Mouse (Mus musculus): ENCODE results near the gene Siae. TPM values are rescaled to one million over a fixed set of nuclear protein-coding genes. Genes with fewer than 3 reads are reported as not detected.

Siae gene
- polyA plus RNA-seq, 1 experiment from 2014 or later, result 12.1 TPM

DNA sequence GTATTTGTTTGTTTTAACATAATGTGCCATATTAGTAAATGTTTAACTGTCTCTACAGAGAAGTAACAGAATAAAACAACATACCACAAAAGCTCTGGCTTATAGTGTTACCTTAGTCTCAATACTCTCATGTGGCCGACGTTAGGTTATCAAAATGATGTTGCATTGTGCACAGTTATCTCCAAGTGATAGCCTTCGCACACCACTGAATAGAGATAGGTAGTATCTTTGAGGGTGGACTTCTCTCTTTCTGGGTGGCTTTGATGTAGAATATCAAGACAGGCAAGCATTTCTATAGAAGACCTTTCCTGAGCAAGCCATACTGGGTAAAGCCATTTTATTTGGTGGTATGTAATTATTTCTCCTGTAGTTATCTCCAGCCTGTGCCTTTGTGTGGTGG lies 49.6 kb downstream of the Siae start:
- Histone ChIP-seq H3K36me3 (ENCODE audit: control insufficient read depth, insufficient read depth, low read length) (no peaks in the 10 kb centered on the region), H3K27me3 (ENCODE audit: control insufficient read depth, insufficient read depth, low read length) (no peaks in the 10 kb centered on the region), H3K9ac (replicated peaks; ENCODE audit: low read depth, low read length) (no peak overlapping the region), H3K9me3 (ENCODE audit: control insufficient read depth, low read length) (no peaks in the 10 kb centered on the region), H3K27ac (ENCODE audit: low read depth, low read length) (no peak overlapping the region), H3K4me1 (ENCODE audit: control insufficient read depth, insufficient read depth, low read length) (no peaks in the 10 kb centered on the region), H3K4me2 (ENCODE audit: low read depth, low read length) (no peak overlapping the region), H3K4me3 (ENCODE audit: low read depth, low read length) (no peak overlapping the region)
- no peak for ATAC-seq (ENCODE audit: low read depth)
- WGBS, result 96% methylated on average over 3 of the region's 3 CpGs

GRCm38 (mm10) chr9:37609558-37609957 lies 54.1 kb downstream of the Siae start:
- Histone ChIP-seq H3K9me3 (ENCODE audit: control insufficient read depth, low read length) (no peaks in the 10 kb centered on the region), H3K4me2 (ENCODE audit: low read depth, low read length) (no peak overlapping the region), H3K36me3 (ENCODE audit: control insufficient read depth, insufficient read depth, low read length) (no peaks in the 10 kb centered on the region), H3K9ac (replicated peaks; ENCODE audit: low read depth, low read length) (no peak overlapping the region), H3K27ac (ENCODE audit: low read depth, low read length) (no peak overlapping the region), H3K27me3 (ENCODE audit: control insufficient read depth, insufficient read depth, low read length) (no peaks in the 10 kb centered on the region), H3K4me1 (ENCODE audit: control insufficient read depth, insufficient read depth, low read length) (peaks cover 3% of the 10 kb centered on the region; the same call in 1 of the 2 replicates), H3K4me3 (ENCODE audit: low read depth, low read length) (no peak overlapping the region)
- no peak for ATAC-seq (ENCODE audit: low read depth)
- WGBS, result 80% methylated on average over 4 of the region's 4 CpGs

- H3K9me3 ChIP-seq (ENCODE audit: control insufficient read depth, low read length), result no peaks in the 10 kb centered on the region
- under 1% methylated on average over 45 of the region's 45 CpGs for WGBS
- ATAC-seq (ENCODE audit: low read depth), result peak; percentile 96
- peak within 1 kb of the TSS; percentile 54 for H3K4me3 ChIP-seq (ENCODE audit: low read depth, low read length)
- H3K27me3 ChIP-seq (ENCODE audit: control insufficient read depth, insufficient read depth, low read length), result no peaks in the 10 kb centered on the region
- peaks cover 3% of the 10 kb centered on the region; the same call in 1 of the 2 replicates for H3K4me1 ChIP-seq (ENCODE audit: control insufficient read depth, insufficient read depth, low read length)
- no peaks in the 10 kb centered on the region for H3K36me3 ChIP-seq (ENCODE audit: control insufficient read depth, insufficient read depth, low read length)
- H3K27ac ChIP-seq (ENCODE audit: low read depth, low read length), result peak within 1 kb of the TSS; percentile 70
- H3K4me2 ChIP-seq (ENCODE audit: low read depth, low read length), result peak within 1 kb of the TSS; percentile 53
- peak within 1 kb of the TSS; percentile 64 for H3K9ac ChIP-seq (replicated peaks; ENCODE audit: low read depth, low read length)
These were observed 57.8 kb downstream of the Siae start, which contains the start of gene Spa17 for GRCm38 (mm10) chr9:37613182-37613910. TSS of gene Spa17 (minus strand) at chr9:37613722.

DNA sequence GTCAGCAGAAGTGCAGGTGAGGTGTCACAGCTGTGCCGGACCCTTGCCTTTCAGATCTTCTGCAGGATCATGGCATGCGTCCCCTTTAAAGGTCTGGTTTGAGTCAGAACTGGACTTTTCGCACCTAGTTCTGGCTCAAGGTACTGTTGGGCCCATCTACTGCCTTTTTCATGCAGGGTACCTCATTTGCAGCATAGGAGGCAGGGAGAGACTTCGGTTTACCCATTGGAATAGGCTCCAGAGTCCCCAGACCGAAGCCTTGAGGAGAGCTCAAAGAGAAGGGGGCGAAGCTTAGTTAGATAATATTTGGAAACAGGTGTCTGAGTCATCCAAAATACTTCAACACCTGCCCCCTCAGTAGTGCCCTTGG lies 58.4 kb downstream of the Siae start:
- ATAC-seq (ENCODE audit: low read depth), result no peak
- Histone ChIP-seq H3K4me3 (ENCODE audit: low read depth, low read length) (peak overlapping the region; percentile 54), H3K4me2 (ENCODE audit: low read depth, low read length) (peak overlapping the region; percentile 53), H3K36me3 (ENCODE audit: control insufficient read depth, insufficient read depth, low read length) (no peaks in the 10 kb centered on the region), H3K9ac (replicated peaks; ENCODE audit: low read depth, low read length) (peak overlapping the region; percentile 48), H3K9me3 (ENCODE audit: control insufficient read depth, low read length) (no peaks in the 10 kb centered on the region), H3K27me3 (ENCODE audit: control insufficient read depth, insufficient read depth, low read length) (no peaks in the 10 kb centered on the region), H3K4me1 (ENCODE audit: control insufficient read depth, insufficient read depth, low read length) (peaks cover 3% of the 10 kb centered on the region; the same call in 1 of the 2 replicates), H3K27ac (ENCODE audit: low read depth, low read length) (peak overlapping the region; percentile 35; the same call in 1 of the 2 replicates)
- 26% methylated on average over 6 of the region's 6 CpGs for WGBS

- H3K27me3 ChIP-seq (ENCODE audit: control insufficient read depth, insufficient read depth, low read length), result no peaks in the 10 kb centered on the region
- H3K9ac ChIP-seq (replicated peaks; ENCODE audit: low read depth, low read length), result no peak overlapping the region; the same call in 1 of the 2 replicates
- ATAC-seq (ENCODE audit: low read depth), result peak; percentile 25; the same call in 1 of the 2 replicates
- H3K9me3 ChIP-seq (ENCODE audit: control insufficient read depth, low read length), result no peaks in the 10 kb centered on the region
- no peaks in the 10 kb centered on the region for H3K36me3 ChIP-seq (ENCODE audit: control insufficient read depth, insufficient read depth, low read length)
- no peak overlapping the region for H3K27ac ChIP-seq (ENCODE audit: low read depth, low read length)
- H3K4me1 ChIP-seq (ENCODE audit: control insufficient read depth, insufficient read depth, low read length), result peaks cover 3% of the 10 kb centered on the region; the same call in 1 of the 2 replicates
- peak overlapping the region; percentile 54; the same call in 1 of the 2 replicates for H3K4me3 ChIP-seq (ENCODE audit: low read depth, low read length)
- H3K4me2 ChIP-seq (ENCODE audit: low read depth, low read length), result peak overlapping the region; percentile 53
These were observed 58.8 kb downstream of the Siae start for GRCm38 (mm10) chr9:37614316-37614715.

DNA sequence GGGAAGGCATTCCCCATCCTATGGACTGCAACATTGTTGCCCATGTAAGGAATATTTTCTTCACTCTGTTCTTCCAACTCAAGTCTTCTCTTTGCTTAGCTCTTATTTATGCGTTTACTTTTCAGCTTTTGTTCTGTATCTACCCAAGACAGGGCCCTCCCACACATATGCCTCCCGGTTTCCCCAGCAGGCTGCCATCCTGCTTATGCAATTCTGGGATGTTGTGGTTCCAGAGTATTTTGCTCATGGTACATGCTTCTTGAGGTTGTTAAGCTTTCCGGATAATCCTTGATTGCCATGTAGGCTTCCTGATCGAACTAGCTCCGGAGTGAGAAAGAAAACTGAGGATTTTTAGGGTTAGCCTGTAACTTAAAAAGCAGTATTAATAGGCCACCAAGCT lies 59.7 kb downstream of the Siae start:
- H3K27ac ChIP-seq (ENCODE audit: low read depth, low read length), result no peak overlapping the region
- no peaks in the 10 kb centered on the region for H3K36me3 ChIP-seq (ENCODE audit: control insufficient read depth, insufficient read depth, low read length)
- WGBS, result 69% methylated on average over 5 of the region's 5 CpGs
- H3K9ac ChIP-seq (replicated peaks; ENCODE audit: low read depth, low read length), result no peak overlapping the region
- ATAC-seq (ENCODE audit: low read depth), result no peak
- H3K4me1 ChIP-seq (ENCODE audit: control insufficient read depth, insufficient read depth, low read length), result peaks cover 3% of the 10 kb centered on the region; the same call in 1 of the 2 replicates
- no peaks in the 10 kb centered on the region for H3K9me3 ChIP-seq (ENCODE audit: control insufficient read depth, low read length)
- no peak overlapping the region for H3K4me2 ChIP-seq (ENCODE audit: low read depth, low read length)
- H3K27me3 ChIP-seq (ENCODE audit: control insufficient read depth, insufficient read depth, low read length), result no peaks in the 10 kb centered on the region
- no peak overlapping the region for H3K4me3 ChIP-seq (ENCODE audit: low read depth, low read length)

DNA sequence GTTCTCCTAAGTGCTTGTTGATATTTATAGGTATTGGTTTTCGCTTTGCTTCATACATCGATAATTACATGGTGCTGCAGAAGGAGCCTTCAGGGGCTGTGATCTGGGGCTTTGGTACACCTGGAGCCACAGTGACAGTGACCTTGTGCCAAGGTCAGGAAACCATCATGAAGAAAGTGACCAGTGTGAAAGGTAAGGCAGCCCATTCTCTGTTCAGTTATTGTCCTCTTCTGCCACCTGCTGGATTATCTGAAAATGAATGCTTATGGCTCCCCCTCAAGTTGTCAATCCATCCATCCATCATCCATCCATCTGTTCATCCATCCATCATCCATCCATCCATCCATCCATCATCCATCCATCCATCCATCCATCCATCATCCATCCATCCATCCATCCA lies 61.3 kb downstream of the Siae start:
- Histone ChIP-seq H3K4me3 (ENCODE audit: low read depth, low read length) (no peak overlapping the region), H3K4me2 (ENCODE audit: low read depth, low read length) (no peak overlapping the region), H3K9ac (replicated peaks; ENCODE audit: low read depth, low read length) (no peak overlapping the region), H3K9me3 (ENCODE audit: control insufficient read depth, low read length) (no peaks in the 10 kb centered on the region), H3K4me1 (ENCODE audit: control insufficient read depth, insufficient read depth, low read length) (peaks cover 3% of the 10 kb centered on the region; the same call in 1 of the 2 replicates), H3K27ac (ENCODE audit: low read depth, low read length) (no peak overlapping the region), H3K27me3 (ENCODE audit: control insufficient read depth, insufficient read depth, low read length) (no peaks in the 10 kb centered on the region), H3K36me3 (ENCODE audit: control insufficient read depth, insufficient read depth, low read length) (no peaks in the 10 kb centered on the region)
- 64% methylated on average over 2 of the region's 2 CpGs for WGBS
- ATAC-seq (ENCODE audit: low read depth), result no peak

DNA sequence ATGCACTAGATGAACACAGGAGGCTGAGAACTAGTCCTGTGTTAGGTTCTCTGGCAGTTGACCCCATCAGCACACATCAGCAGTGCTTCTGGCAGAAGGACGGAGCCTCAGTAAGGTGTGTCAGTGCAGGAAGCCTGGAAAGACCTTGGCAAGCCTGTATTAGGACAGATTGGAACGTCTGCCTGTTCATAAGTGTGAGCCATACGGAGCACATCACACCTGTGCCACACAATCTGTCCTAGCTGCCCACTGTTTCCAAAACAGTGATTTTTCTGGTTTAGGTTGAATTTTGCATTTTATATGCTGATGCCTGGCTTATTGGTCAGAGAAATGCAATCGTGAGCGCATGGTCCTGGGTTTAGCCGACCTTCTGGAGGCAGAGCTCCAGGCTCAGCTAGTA lies 65.8 kb downstream of the Siae start:
- Histone ChIP-seq H3K27me3 (ENCODE audit: control insufficient read depth, insufficient read depth, low read length) (no peaks in the 10 kb centered on the region), H3K9ac (replicated peaks; ENCODE audit: low read depth, low read length) (no peak overlapping the region), H3K27ac (ENCODE audit: low read depth, low read length) (no peak overlapping the region), H3K4me1 (ENCODE audit: control insufficient read depth, insufficient read depth, low read length) (peaks cover 9% of the 10 kb centered on the region), H3K36me3 (ENCODE audit: control insufficient read depth, insufficient read depth, low read length) (no peaks in the 10 kb centered on the region), H3K9me3 (ENCODE audit: control insufficient read depth, low read length) (no peaks in the 10 kb centered on the region), H3K4me2 (ENCODE audit: low read depth, low read length) (no peak overlapping the region), H3K4me3 (ENCODE audit: low read depth, low read length) (no peak overlapping the region)
- no peak for ATAC-seq (ENCODE audit: low read depth)
- 85% methylated on average over 6 of the region's 6 CpGs for WGBS

DNA sequence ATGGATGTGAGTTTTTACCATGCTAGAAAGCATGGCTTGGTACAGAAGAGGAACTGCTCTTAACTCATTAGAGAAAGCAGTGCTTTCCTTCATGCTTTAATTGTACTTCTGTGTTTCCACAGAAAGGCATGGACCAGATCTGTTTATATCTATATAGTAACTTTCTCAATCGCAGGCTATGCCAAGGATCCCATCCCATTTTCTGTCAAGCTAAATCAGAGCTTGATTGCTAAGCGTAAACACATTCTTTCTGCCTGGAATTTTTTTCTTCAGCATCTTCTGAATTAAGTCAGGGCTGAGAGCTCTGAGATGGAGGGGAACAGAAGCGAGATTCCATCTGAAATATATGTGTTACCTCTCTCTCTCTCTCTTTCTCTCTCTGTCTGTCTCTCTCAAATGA lies 68.5 kb downstream of the Siae start:
- 76% methylated on average over 3 of the region's 3 CpGs for WGBS
- no peaks in the 10 kb centered on the region for H3K27me3 ChIP-seq (ENCODE audit: control insufficient read depth, insufficient read depth, low read length)
- ATAC-seq (ENCODE audit: low read depth), result no peak
- H3K4me3 ChIP-seq (ENCODE audit: low read depth, low read length), result no peak overlapping the region
- H3K27ac ChIP-seq (ENCODE audit: low read depth, low read length), result no peak overlapping the region
- H3K9ac ChIP-seq (replicated peaks; ENCODE audit: low read depth, low read length), result no peak overlapping the region
- peaks cover 15% of the 10 kb centered on the region for H3K4me1 ChIP-seq (ENCODE audit: control insufficient read depth, insufficient read depth, low read length)
- no peak overlapping the region for H3K4me2 ChIP-seq (ENCODE audit: low read depth, low read length)
- H3K36me3 ChIP-seq (ENCODE audit: control insufficient read depth, insufficient read depth, low read length), result no peaks in the 10 kb centered on the region
- H3K9me3 ChIP-seq (ENCODE audit: control insufficient read depth, low read length), result no peaks in the 10 kb centered on the region
